Mouse (Mus musculus) kidney, embryonic 16.5 days (tissue): Measurements from ENCODE around the gene Shroom3. TPM values are rescaled to one million over a fixed set of nuclear protein-coding genes. Genes with fewer than 3 reads are reported as not detected.

Experiments
- ATAC-seq: fragments of 200-750 bp; cut with Nextera tagmentation; 2 replicates; pipeline ENCODE4 v1.8.0; 2017; ENCODE audit warnings: moderate TSS enrichment; ENCODE audit not compliant: low FRiP score, low TSS enrichment
- H3K27ac ChIP-seq: fragments of 300-500 bp; sonication (generic); 2 replicates; pipeline ENCODE4 v1.5.1; 2014; ENCODE audit warnings: low read length
- H3K27me3 ChIP-seq: fragments of 300-500 bp; sonication (generic); 2 replicates; pipeline ENCODE4 v1.6.1; 2014; ENCODE audit warnings: low read length, control low read depth, mixed read lengths; ENCODE audit not compliant: insufficient read depth
- H3K36me3 ChIP-seq: fragments of 300-500 bp; sonication (generic); 2 replicates; pipeline ENCODE4 v1.6.1; 2014; ENCODE audit warnings: low read length, control low read depth, mixed read lengths; ENCODE audit not compliant: insufficient read depth
- H3K4me1 ChIP-seq: fragments of 300-500 bp; sonication (generic); 2 replicates; pipeline ENCODE4 v1.6.1; 2014; ENCODE audit warnings: low read length, control low read depth, mixed read lengths; ENCODE audit not compliant: insufficient read depth
- H3K4me2 ChIP-seq: fragments of 300-500 bp; sonication (generic); replicated peaks from 2 replicates; pipeline ENCODE4 v1.6.1; 2014; ENCODE audit warnings: low read depth, low read length
- H3K4me3 ChIP-seq: fragments of 300-500 bp; sonication (generic); 2 replicates; pipeline ENCODE4 v1.5.1; 2014; ENCODE audit warnings: mild to moderate bottlenecking, low read length
- H3K9ac ChIP-seq: fragments of 300-500 bp; sonication (generic); replicated peaks from 2 replicates; pipeline ENCODE4 v1.6.1; 2014; ENCODE audit warnings: low read length
- H3K9me3 ChIP-seq: fragments of 300-500 bp; sonication (generic); 2 replicates; pipeline ENCODE4 v1.6.1; 2016; ENCODE audit warnings: low read length, control low read depth
- WGBS: fragments of 180-500 bp; shearing (Covaris S2); extraction: QIAGEN DNeasy Blood & Tissue Kit; methylation state at CpG from one replicate; pipeline ENCODE4 v1.1.7; 2014; 5-methylcytosine and 5-hydroxymethylcytosine counted together
- polyA plus RNA-seq: library from polyadenylated mRNA; unstranded; fragments of >200 nt; fragmentation: Nextera tagmentation; extraction: Ambion mirVana; gene quantifications from 2 replicates; pipeline ENCODE4 v1.2.1, GENCODE M21; 2015

Gene Shroom3
- polyA plus RNA-seq, 1 experiment from 2014 or later = 8.3 TPM

GRCm38 (mm10) chr5:92694316-92694995, 11.2 kb downstream of the Shroom3 start:
- ATAC-seq = no peak
- Histone ChIP-seq H3K4me1 (peaks cover 15% of the 10 kb centered on the region), H3K9me3 (no peaks in the 10 kb centered on the region), H3K27ac (no peak overlapping the region), H3K4me3 (no peak overlapping the region), H3K4me2 (no peak overlapping the region), H3K27me3 (no peaks in the 10 kb centered on the region), H3K36me3 (no peaks in the 10 kb centered on the region), H3K9ac (no peak overlapping the region)
- 78% methylated on average over 10 of the region's 10 CpGs for WGBS

DNA sequence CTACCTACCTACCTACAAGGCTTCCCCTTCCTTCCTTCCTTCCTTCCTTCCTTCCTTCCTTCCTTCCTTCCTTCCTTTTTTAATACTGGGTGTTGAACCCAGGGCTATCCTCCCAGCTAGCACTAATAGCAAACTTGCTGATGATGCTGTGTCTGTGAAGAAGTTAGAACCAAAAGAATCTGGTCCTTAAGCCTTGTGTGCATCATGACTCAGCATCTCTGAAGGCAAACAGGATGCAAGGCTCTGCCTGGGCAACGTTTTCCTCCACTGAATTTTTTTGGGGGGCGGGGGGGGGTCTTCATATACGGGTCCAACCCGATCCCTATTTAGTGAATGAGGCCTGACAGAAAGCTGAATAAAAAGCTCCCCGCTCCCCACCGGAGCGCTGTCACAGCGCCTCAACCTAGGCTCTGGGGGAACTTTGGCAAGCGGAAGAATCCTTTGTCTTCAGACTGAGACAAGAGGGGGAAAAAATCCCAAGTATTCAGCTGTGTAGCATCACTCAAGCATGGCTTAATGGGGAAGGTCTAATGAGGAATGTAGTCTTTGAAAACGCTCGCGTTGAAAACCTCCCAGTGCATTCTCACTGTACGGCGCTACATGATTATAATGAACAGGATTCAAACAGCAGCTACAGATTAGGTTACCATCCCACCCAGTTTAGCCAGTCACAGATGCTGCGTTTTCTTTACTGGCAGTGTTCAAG, 15.0 kb downstream of the Shroom3 start:
- Histone ChIP-seq H3K36me3 (no peaks in the 10 kb centered on the region), H3K4me2 (peak overlapping the region; percentile 56), H3K27ac (0 out of 2 replicates have a peak overlapping the region, but pooled peaks have one; percentile 27), H3K4me1 (peaks cover 15% of the 10 kb centered on the region), H3K9ac (peak overlapping the region; percentile 37; the same call in 1 of the 2 replicates), H3K4me3 (peak overlapping the region; percentile 32), H3K9me3 (no peaks in the 10 kb centered on the region), H3K27me3 (no peaks in the 10 kb centered on the region)
- 4% methylated on average over 15 of the region's 15 CpGs for WGBS
- peak; percentile 64; the same call in 1 of the 2 replicates for ATAC-seq

DNA sequence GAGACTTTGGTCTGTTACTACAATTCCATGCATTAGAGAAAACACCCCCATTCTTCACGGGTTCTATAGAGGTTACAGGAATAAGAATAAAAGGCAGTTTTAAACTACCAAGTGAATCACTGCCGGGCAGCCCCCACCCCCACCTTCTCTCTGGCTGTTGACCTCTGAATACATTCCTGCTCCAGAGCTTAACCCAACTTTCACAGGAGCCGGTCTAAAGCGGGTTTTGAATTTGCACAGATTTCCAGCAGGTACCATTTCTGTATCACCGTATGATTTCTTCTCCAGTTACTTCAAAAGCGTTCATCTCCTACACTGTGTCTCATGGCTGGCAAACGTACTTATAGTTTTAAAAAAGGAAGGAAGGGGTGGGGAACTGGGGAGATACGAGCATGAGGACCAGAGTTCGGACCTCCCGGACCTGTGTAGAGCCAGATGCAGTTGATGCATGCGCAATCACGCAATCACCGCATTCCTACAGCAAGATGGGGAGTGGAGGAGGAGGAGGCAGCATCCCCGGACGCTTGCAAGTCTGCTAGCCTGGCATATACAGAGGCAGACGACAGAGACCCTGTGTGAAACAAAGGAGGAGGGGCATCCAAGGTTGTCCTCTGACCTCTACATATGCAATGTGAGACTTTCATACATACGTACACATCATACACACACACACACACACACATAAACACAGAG, 15.7 kb downstream of the Shroom3 start:
- H3K9me3 ChIP-seq = no peaks in the 10 kb centered on the region
- peak overlapping the region; percentile 32 for H3K4me3 ChIP-seq
- H3K27ac ChIP-seq = no peak overlapping the region
- no peaks in the 10 kb centered on the region for H3K36me3 ChIP-seq
- H3K27me3 ChIP-seq = no peaks in the 10 kb centered on the region
- 0 out of 2 replicates have a peak overlapping the region, but pooled peaks have one; percentile 37 for H3K9ac ChIP-seq
- H3K4me2 ChIP-seq = peak overlapping the region; percentile 56
- ATAC-seq = peak; percentile 49
- 26% methylated on average over 17 of the region's 17 CpGs for WGBS
- H3K4me1 ChIP-seq = peaks cover 15% of the 10 kb centered on the region

- 57% methylated on average over 11 of the region's 11 CpGs for WGBS
- H3K4me1 ChIP-seq = peaks cover 15% of the 10 kb centered on the region
These were observed 18.5 kb downstream of the Shroom3 start for GRCm38 (mm10) chr5:92701750-92702149.

DNA sequence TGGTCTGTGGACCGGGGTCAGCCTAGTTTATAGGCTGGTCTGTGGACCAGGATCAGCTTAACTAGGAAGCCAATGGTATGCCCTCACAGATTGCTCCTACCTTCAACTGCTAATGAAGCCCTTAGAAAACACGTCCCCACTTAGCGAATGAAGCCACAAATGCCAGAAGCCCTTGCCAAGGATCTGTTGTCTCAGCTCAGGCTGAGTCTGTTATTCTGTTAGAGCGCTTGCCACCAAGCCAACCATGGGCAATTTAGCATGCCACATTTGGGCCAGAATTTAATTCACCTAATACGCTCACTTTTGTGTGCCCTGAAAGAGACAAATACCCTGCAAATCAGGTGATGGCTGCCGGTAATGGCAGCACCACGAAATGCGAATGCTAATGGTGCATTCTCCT, 20.4 kb downstream of the Shroom3 start:
- H3K27ac ChIP-seq = no peak overlapping the region
- 86% methylated on average over 8 of the region's 8 CpGs for WGBS
- no peak for ATAC-seq
- H3K27me3 ChIP-seq = no peaks in the 10 kb centered on the region
- H3K4me2 ChIP-seq = no peak overlapping the region
- H3K4me3 ChIP-seq = no peak overlapping the region
- H3K4me1 ChIP-seq = peaks cover 12% of the 10 kb centered on the region
- H3K36me3 ChIP-seq = no peaks in the 10 kb centered on the region
- H3K9me3 ChIP-seq = no peaks in the 10 kb centered on the region
- H3K9ac ChIP-seq = no peak overlapping the region

More at GRCm38 (mm10) chr5:92701750-92702149, 18.5 kb downstream of the Shroom3 start:
- Histone ChIP-seq H3K4me3 (no peak overlapping the region), H3K4me2 (no peak overlapping the region), H3K9ac (no peak overlapping the region), H3K27me3 (no peaks in the 10 kb centered on the region), H3K36me3 (no peaks in the 10 kb centered on the region), H3K9me3 (no peaks in the 10 kb centered on the region), H3K27ac (no peak overlapping the region)
- no peak for ATAC-seq

GRCm38 (mm10) chr5:92707921-92708491, 24.8 kb downstream of the Shroom3 start:
- WGBS = 26% methylated on average over 7 of the region's 7 CpGs
- Histone ChIP-seq H3K4me2 (no peak overlapping the region), H3K9ac (0 out of 2 replicates have a peak overlapping the region, but pooled peaks have one; percentile 1)

DNA sequence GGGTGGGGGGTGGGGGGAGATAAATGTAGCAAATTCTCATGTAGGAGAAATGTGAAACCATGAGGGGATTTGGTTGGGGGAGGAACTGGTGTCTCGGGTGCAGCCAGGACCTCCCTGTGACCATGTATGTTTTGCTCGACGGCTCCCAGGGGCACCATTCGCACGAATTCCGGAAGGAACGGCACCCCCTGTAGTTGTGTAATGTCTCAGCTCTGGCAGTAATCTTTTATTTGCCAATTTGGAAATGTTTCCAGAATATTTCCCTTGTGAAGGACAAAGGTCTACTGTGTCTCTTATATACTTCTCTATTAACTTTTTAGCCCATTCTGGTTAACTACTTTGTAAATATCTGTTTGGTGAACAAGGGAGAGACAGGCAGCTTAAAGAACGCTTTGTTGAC, 27.5 kb downstream of the Shroom3 start:
- Histone ChIP-seq H3K27ac (no peak overlapping the region), H3K9ac (no peak overlapping the region), H3K36me3 (no peaks in the 10 kb centered on the region), H3K27me3 (no peaks in the 10 kb centered on the region), H3K9me3 (no peaks in the 10 kb centered on the region), H3K4me3 (no peak overlapping the region), H3K4me1 (peaks cover 6% of the 10 kb centered on the region), H3K4me2 (no peak overlapping the region)
- WGBS = 67% methylated on average over 8 of the region's 8 CpGs
- no peak for ATAC-seq

More at GRCm38 (mm10) chr5:92707921-92708491, 24.8 kb downstream of the Shroom3 start:
- H3K9me3 ChIP-seq = no peaks in the 10 kb centered on the region
- no peaks in the 10 kb centered on the region for H3K27me3 ChIP-seq
- peak overlapping the region; percentile 67 for H3K27ac ChIP-seq
- no peak overlapping the region for H3K4me3 ChIP-seq
- H3K4me1 ChIP-seq = peaks cover 6% of the 10 kb centered on the region
- ATAC-seq = peak; percentile 61; the same call in 1 of the 2 replicates
- H3K36me3 ChIP-seq = no peaks in the 10 kb centered on the region

DNA sequence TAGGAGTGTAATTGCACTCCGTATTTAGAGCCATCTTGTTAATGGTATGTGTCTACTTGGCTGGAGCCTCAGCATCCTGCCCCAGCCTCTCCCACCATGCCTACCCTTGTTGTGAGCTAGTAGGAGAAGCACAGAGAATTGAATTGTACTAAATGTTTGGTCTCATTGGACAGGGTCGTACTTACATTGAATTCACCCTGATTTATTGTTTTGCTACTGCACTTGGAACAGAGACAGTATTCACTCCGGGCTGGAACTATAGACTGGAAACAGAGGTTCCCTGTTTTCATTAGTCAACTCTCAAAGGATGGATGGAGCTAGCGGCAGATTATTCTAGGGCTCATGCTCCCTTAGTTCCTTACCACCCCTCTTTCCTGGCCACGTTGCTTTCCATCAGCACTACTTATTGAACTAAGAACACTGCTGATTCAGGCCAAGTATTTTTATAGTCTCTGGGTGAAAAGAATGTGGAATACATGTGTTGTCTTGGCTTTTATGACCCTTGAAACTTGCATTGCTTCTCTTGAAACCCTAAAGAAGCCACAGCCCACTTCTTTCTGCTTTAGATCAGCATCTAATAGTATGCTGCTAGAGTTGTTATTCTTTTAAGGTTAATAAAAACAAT, 28.5 kb downstream of the Shroom3 start:
- WGBS = 59% methylated on average over 5 of the region's 5 CpGs
- Histone ChIP-seq H3K4me1 (peaks cover 6% of the 10 kb centered on the region), H3K27me3 (no peaks in the 10 kb centered on the region), H3K36me3 (no peaks in the 10 kb centered on the region), H3K9me3 (no peaks in the 10 kb centered on the region), H3K4me3 (no peak overlapping the region), H3K4me2 (no peak overlapping the region), H3K9ac (no peak overlapping the region), H3K27ac (no peak overlapping the region)
- no peak for ATAC-seq

DNA sequence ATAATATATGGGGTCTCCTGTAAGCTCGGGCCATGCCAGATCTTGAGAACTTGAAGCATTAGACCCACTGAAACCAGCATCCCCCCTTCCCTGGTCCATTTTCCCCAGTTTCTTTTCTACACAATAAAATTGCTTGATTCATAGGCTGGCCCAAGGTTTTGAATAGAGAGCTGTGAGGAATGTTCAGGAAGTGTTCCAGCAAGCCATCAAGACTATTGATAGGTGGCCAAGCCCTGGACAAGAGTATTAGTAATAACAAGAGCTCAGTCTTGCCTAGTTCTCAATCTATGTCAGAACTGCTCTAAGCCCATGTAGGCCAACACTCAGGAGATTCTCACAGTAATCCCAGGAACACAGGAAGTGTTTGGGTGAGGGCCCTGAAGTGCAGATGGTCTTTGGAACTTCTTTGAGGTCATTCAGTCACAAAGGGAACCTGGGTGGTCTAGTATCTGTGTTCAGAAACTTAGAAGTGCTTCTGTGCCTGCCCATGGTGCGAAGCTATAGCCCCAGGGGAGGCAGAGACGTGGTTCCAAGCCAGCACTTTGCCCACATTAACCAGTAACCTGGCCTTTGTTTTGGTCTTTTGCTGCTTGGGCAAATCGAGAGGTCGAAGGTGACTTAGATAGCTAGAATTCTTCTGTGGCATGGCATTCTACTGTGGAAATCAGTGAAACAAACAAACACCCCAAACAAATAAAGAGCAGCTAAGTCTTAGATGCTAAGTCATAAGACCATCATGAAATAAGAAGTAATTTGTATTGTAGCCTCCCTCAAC, 29.6 kb downstream of the Shroom3 start:
- Histone ChIP-seq H3K9me3 (no peaks in the 10 kb centered on the region), H3K9ac (no peak overlapping the region), H3K27ac (no peak overlapping the region), H3K36me3 (no peaks in the 10 kb centered on the region), H3K4me1 (peaks cover 6% of the 10 kb centered on the region), H3K4me3 (no peak overlapping the region), H3K4me2 (no peak overlapping the region), H3K27me3 (no peaks in the 10 kb centered on the region)
- ATAC-seq = no peak
- 76% methylated on average over 5 of the region's 5 CpGs for WGBS
